Mouse (Mus musculus): ENCODE data around the gene Cep131.

The Cep131 gene

GRCm38 (mm10) chr11:120028319-120029092 lies 58.1 kb downstream of the Cep131 start:
- in situ Hi-C loops (cut with MboI, MseI): no loop called here

- in situ Hi-C loops (cut with MboI, MseI): no loop called here
Measured at GRCm38 (mm10) chr11:120026941-120027340, 59.7 kb downstream of the Cep131 start.

GRCm38 (mm10) chr11:120022841-120023240 lies 63.8 kb downstream of the Cep131 start:
- in situ Hi-C loops (cut with MboI, MseI): no loop called here

DNA sequence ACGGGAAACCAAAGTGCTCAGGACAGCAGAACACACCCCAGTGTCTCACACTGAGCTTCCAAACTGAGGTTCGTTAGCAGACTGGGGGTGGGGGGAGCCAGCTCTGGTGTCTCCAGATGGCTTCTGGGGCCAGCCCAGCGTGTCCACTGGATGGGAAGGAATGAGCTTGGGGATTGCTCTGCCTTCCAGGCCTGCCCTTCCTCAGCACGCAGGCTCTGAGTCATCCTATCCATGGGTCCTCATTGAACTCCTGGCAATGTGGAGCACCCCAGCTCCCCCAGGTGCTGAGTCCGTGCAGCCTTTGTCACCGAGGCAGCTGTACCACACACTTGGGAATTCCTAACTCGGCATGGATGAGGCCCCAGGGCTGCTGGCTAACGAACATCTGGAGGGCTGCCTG lies 64.4 kb downstream of the Cep131 start:
- in situ Hi-C loops (cut with MboI, MseI): no loop called here

DNA sequence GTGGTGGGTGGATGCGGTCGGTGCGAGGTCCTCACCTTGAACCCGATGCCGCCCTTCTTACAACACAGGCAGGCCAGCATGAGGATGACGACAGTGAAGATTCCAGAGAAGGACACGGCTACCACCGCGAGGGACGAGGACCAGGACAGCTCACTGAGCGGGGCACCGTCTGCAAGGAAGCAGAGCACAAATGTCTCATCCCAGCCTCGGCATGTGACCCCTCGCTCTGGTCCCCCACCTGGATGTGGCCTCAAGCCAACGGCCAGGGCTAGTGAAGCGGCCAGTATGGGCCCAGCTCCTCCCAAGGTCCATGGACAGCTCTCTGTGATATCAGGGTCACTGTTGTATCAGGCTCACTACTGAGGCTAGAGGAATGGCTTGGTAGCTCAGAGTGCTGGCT lies 65.3 kb downstream of the Cep131 start:
- in situ Hi-C loops (cut with MboI, MseI): no loop called here

DNA sequence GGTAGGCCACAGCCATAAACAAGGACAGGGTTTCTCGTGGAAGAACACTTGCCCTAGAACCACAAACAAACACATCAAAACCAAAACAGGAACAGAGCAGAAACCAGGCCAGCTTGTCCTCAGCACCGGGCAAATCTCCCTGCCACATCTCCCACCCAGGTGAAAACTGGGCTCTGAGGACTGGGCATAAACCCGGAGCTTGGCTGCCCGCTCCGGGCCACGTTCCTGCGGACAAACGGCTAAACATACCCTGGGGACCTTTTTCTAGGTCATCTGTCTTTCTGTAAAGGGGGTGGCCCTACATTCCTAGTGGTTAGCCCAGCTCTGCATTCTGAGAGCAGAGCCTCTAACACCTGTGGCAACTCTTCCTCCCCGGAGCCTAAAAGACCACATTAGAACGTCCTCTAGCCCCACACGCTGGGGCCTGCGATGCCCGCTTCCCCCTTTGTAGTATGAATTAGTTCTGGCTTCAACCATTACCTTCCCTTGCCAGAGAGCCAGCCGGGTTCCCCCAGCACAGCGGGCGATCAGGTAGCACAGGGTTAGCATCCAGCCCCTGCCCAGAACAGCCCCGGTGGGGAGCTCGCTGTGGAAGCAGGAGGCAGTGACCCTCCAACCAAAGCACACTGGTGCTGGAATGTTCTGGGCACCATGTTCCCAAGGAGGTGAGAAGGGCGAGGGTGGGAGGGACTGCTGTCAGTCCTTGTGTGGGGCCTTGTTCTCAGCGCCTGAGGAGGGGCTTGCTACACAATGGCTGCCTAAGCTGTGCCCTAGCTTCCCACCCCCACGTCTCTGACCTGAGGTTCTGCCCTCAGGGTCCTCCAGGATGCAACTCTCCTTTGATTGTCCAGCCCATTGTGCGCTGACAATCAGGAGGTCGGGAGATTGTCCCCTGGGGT lies 66.8 kb downstream of the Cep131 start:
- in situ Hi-C loops (cut with MboI, MseI): no loop called here

DNA sequence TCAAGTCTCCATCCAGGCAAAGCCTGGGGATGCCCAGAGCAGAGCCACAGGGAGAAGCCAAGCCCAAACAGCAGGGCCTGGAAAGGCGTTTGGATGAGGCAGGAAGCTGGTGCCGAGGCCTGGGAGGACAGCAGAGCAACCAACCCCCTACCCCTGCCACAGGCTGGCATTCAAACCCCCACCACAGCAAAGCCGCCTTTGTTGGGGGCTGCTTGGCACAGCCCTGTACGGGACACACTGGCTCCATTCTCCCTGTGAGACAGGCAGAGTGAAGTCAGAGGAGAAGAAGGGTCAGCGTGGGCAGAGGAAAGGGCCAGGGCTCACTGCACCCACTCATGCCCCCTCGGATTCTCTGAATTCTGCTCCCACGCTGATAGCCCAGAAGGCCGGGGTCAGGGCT lies 69.6 kb downstream of the Cep131 start:
- in situ Hi-C loops (cut with MboI, MseI): no loop called here

GRCm38 (mm10) chr11:120014758-120015157 lies 71.9 kb downstream of the Cep131 start:
- in situ Hi-C loops (cut with MboI, MseI): no loop called here

All from T-helper 1 cell (primary cell).